Mouse (Mus musculus) kidney, adult 9 months (tissue): Measurements from ENCODE around the gene Pan3.

Experiments
- DNase-seq: peaks from one replicate; pipeline ENCODE4 v3.0.0; 2022

The Pan3 gene

GRCm38 (mm10) chr5:147430936-147431839 lies 1.2 kb downstream of the Pan3 start:
- DNase-seq = peak; percentile 72

- no peak for DNase-seq
Measured at GRCm38 (mm10) chr5:147432927-147433326, 3.0 kb downstream of the Pan3 start.

- peak; percentile 87 for DNase-seq
Measured at GRCm38 (mm10) chr5:147435224-147435623, 5.3 kb downstream of the Pan3 start.

GRCm38 (mm10) chr5:147435751-147436150 lies 5.8 kb downstream of the Pan3 start:
- DNase-seq = peak; percentile 66

- no peak for DNase-seq
Measured at GRCm38 (mm10) chr5:147436491-147436890, 6.5 kb downstream of the Pan3 start.

GRCm38 (mm10) chr5:147440996-147441507 lies 11.1 kb downstream of the Pan3 start:
- DNase-seq = no peak

GRCm38 (mm10) chr5:147441979-147442378 lies 12.0 kb downstream of the Pan3 start:
- no peak for DNase-seq

- DNase-seq = no peak
Measured at GRCm38 (mm10) chr5:147442741-147443140, 12.8 kb downstream of the Pan3 start.

GRCm38 (mm10) chr5:147444298-147444697 lies 14.3 kb downstream of the Pan3 start:
- DNase-seq = no peak

GRCm38 (mm10) chr5:147444757-147445156 lies 14.8 kb downstream of the Pan3 start:
- no peak for DNase-seq

- DNase-seq = no peak
Measured at GRCm38 (mm10) chr5:147445252-147445651, 15.3 kb downstream of the Pan3 start.

GRCm38 (mm10) chr5:147448526-147448925 lies 18.6 kb downstream of the Pan3 start:
- peak; percentile 38 for DNase-seq

- peak; percentile 42 for DNase-seq
Measured at GRCm38 (mm10) chr5:147448933-147449332, 19.0 kb downstream of the Pan3 start.

- DNase-seq = peak; percentile 82
Measured at GRCm38 (mm10) chr5:147456491-147456890, 26.5 kb downstream of the Pan3 start.

GRCm38 (mm10) chr5:147459821-147460567 lies 30.0 kb downstream of the Pan3 start:
- DNase-seq = no peak

GRCm38 (mm10) chr5:147463251-147463650 lies 33.3 kb downstream of the Pan3 start:
- no peak for DNase-seq

- no peak for DNase-seq
Measured at GRCm38 (mm10) chr5:147466361-147466760, 36.4 kb downstream of the Pan3 start.

GRCm38 (mm10) chr5:147471163-147471562 lies 41.2 kb downstream of the Pan3 start:
- DNase-seq = no peak

- DNase-seq = no peak
Measured at GRCm38 (mm10) chr5:147473071-147473470, 43.1 kb downstream of the Pan3 start.

GRCm38 (mm10) chr5:147473856-147474255 lies 43.9 kb downstream of the Pan3 start:
- DNase-seq = no peak

- no peak for DNase-seq
Measured at GRCm38 (mm10) chr5:147476109-147476508, 46.1 kb downstream of the Pan3 start.

GRCm38 (mm10) chr5:147477106-147477505 lies 47.1 kb downstream of the Pan3 start:
- DNase-seq = no peak

- DNase-seq = no peak
Measured at GRCm38 (mm10) chr5:147479341-147479740, 49.4 kb downstream of the Pan3 start.

- peak; percentile 63 for DNase-seq
Measured at GRCm38 (mm10) chr5:147484142-147484541, 54.2 kb downstream of the Pan3 start.
